Mouse (Mus musculus): ENCODE measurements around the gene Vps13d.
"Not testable (repeated sequence)": the region's sequence is repeated elsewhere in the genome, so short reads cannot be mapped to it uniquely, and the experiment has no call there.

Gene Vps13d

GRCm38 (mm10) chr4:145211076-145211475 is 16.3 kb upstream of the Vps13d start:
- DNase-seq (ENCODE audit: low read depth, low spot score): no peak

GRCm38 (mm10) chr4:145210564-145210963 is 15.8 kb upstream of the Vps13d start:
- DNase-seq (ENCODE audit: low read depth, low spot score): no peak

- no peak for DNase-seq (ENCODE audit: low read depth, low spot score)
These were observed 14.9 kb upstream of the Vps13d start for GRCm38 (mm10) chr4:145209690-145210088.

- DNase-seq (ENCODE audit: low read depth, low spot score): no peak
These were observed 14.4 kb upstream of the Vps13d start for GRCm38 (mm10) chr4:145209076-145209689.

- no peak for DNase-seq (ENCODE audit: low read depth, low spot score)
These were observed 13.0 kb upstream of the Vps13d start for GRCm38 (mm10) chr4:145207718-145208371.

- no peak for DNase-seq (ENCODE audit: low read depth, low spot score)
These were observed 10.0 kb upstream of the Vps13d start for GRCm38 (mm10) chr4:145204779-145205178.

- DNase-seq (ENCODE audit: low read depth, low spot score): no peak
These were observed 8.5 kb upstream of the Vps13d start for GRCm38 (mm10) chr4:145203305-145203704.

GRCm38 (mm10) chr4:145201424-145201823 is 6.6 kb upstream of the Vps13d start:
- no peak for DNase-seq (ENCODE audit: low read depth, low spot score)

- DNase-seq (ENCODE audit: low read depth, low spot score): no peak
These were observed 5.3 kb upstream of the Vps13d start for GRCm38 (mm10) chr4:145199982-145200699.

GRCm38 (mm10) chr4:145196586-145196985 is 1.8 kb upstream of the Vps13d start:
- DNase-seq (ENCODE audit: low read depth, low spot score): no peak

- no peak for DNase-seq (ENCODE audit: low read depth, low spot score)
These were observed 367 bp upstream of the Vps13d start for GRCm38 (mm10) chr4:145195172-145195571.

GRCm38 (mm10) chr4:145193991-145194511 is 754 bp downstream of the Vps13d start:
- DNase-seq (ENCODE audit: low read depth, low spot score): peak; percentile 43

GRCm38 (mm10) chr4:145193406-145193805 is 1.4 kb downstream of the Vps13d start:
- no peak for DNase-seq (ENCODE audit: low read depth, low spot score)

- DNase-seq (ENCODE audit: low read depth, low spot score): no peak
These were observed 2.1 kb downstream of the Vps13d start for GRCm38 (mm10) chr4:145192686-145193085.

- DNase-seq (ENCODE audit: low read depth, low spot score): no peak
These were observed 6.2 kb downstream of the Vps13d start for GRCm38 (mm10) chr4:145188561-145188960.

GRCm38 (mm10) chr4:145187619-145188018 is 7.2 kb downstream of the Vps13d start:
- DNase-seq (ENCODE audit: low read depth, low spot score): no peak

- DNase-seq (ENCODE audit: low read depth, low spot score): no peak
These were observed 15.8 kb downstream of the Vps13d start for GRCm38 (mm10) chr4:145178918-145179549.

GRCm38 (mm10) chr4:145165542-145165941 is 29.3 kb downstream of the Vps13d start:
- not testable (repeated sequence) for DNase-seq (ENCODE audit: low read depth, low spot score)

- DNase-seq (ENCODE audit: low read depth, low spot score): no peak
These were observed 30.7 kb downstream of the Vps13d start for GRCm38 (mm10) chr4:145164111-145164510.

GRCm38 (mm10) chr4:145161243-145161642 is 33.6 kb downstream of the Vps13d start:
- DNase-seq (ENCODE audit: low read depth, low spot score): peak; percentile 38

GRCm38 (mm10) chr4:145155956-145156355 is 38.8 kb downstream of the Vps13d start:
- DNase-seq (ENCODE audit: low read depth, low spot score): peak; percentile 70

- DNase-seq (ENCODE audit: low read depth, low spot score): peak; percentile 69
These were observed 43.7 kb downstream of the Vps13d start for GRCm38 (mm10) chr4:145151103-145151486.

All from A20 (cell line).